Mouse (Mus musculus) spleen, adult 2 months (tissue): ENCODE measurements around the gene Kansl2.

Source experiments
- CTCF ChIP-seq: fragments of 200-500 bp; IDR thresholded peaks from 2 replicates; pipeline ENCODE4 v1.5.1; 2011; ENCODE audit warnings: mild to moderate bottlenecking, inconsistent platforms; ENCODE audit not compliant: insufficient read depth, insufficient read length, insufficient replicate concordance; ENCODE audit errors: extremely low read depth
- POLR2A ChIP-seq: fragments of 200-500 bp; IDR thresholded peaks from 2 replicates; pipeline ENCODE4 v1.6.1; 2011; ENCODE audit warnings: low read depth, low read length, inconsistent platforms

DNA sequence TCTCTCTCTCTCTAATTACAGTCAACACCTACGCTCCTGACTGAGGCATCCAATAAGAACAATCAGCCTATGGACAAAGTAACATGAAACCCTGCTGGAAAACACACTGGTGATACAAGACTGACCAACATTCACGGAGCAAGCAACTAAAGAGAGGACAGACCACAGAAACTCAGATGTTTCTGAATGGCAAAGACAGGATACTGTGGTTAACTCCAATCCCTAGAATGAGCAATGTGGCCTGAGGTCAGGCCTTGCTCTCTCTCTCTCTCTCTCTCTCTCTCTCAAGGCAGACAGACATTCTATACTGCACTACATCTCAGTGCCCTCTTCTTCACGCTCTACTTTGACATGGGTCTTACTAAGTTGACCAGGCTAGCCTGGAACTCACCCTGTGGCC, 12.8 kb downstream of the Kansl2 start:
- TF ChIP-seq CTCF = no peak
- no peak for TF ChIP-seq POLR2A
